Mouse (Mus musculus) liver, embryonic 16.5 days (tissue): ENCODE measurements around the gene Gm45194. TPM values are rescaled to one million over a fixed set of nuclear protein-coding genes. Genes with fewer than 3 reads are reported as not detected.

Source experiments
- ATAC-seq: fragments of 200-750 bp; cut with Nextera tagmentation; 2 replicates; pipeline ENCODE4 v1.8.0; 2017; ENCODE audit warnings: low read depth, mild to moderate bottlenecking, moderate number of reproducible peaks, moderate library complexity
- H3K27ac ChIP-seq: fragments of 300-500 bp; sonication (generic); 2 replicates; pipeline ENCODE4 v1.5.1; 2014; ENCODE audit warnings: mild to moderate bottlenecking, low read length
- H3K27me3 ChIP-seq: fragments of 300-500 bp; sonication (generic); 2 replicates; pipeline ENCODE4 v1.6.1; 2014; ENCODE audit warnings: low read depth, low read length, mixed read lengths; ENCODE audit not compliant: control insufficient read depth, insufficient read depth
- H3K36me3 ChIP-seq: fragments of 300-500 bp; sonication (generic); 2 replicates; pipeline ENCODE4 v1.6.1; 2014; ENCODE audit warnings: mild to moderate bottlenecking; ENCODE audit not compliant: control insufficient read depth, insufficient read depth
- H3K4me1 ChIP-seq: fragments of 300-500 bp; sonication (generic); 2 replicates; pipeline ENCODE4 v1.6.1; 2014; ENCODE audit warnings: low read depth, low read length, mixed read lengths; ENCODE audit not compliant: control insufficient read depth
- H3K4me2 ChIP-seq: fragments of 300-500 bp; sonication (generic); 2 replicates; pipeline ENCODE4 v1.6.1; 2014; ENCODE audit warnings: low read depth, low read length, mixed read lengths
- H3K4me3 ChIP-seq: fragments of 300-500 bp; sonication (generic); 2 replicates; pipeline ENCODE4 v1.5.1; 2014; ENCODE audit warnings: low read depth, mild to moderate bottlenecking, low read length
- H3K9ac ChIP-seq: fragments of 300-500 bp; sonication (generic); 2 replicates; pipeline ENCODE4 v1.6.1; 2014; ENCODE audit warnings: low read depth, low read length
- H3K9me3 ChIP-seq: fragments of 300-500 bp; sonication (generic); replicated peaks from 2 replicates; pipeline ENCODE4 v1.6.1; 2016; ENCODE audit warnings: low read length; ENCODE audit not compliant: control insufficient read depth
- WGBS: fragments of 180-500 bp; shearing (Covaris S2); extraction: QIAGEN DNeasy Blood & Tissue Kit; methylation state at CpG from one replicate; pipeline ENCODE4 v1.1.7; 2014; ENCODE audit not compliant: insufficient replicate concordance; 5-methylcytosine and 5-hydroxymethylcytosine counted together
- polyA plus RNA-seq: library from polyadenylated mRNA; unstranded; fragments of >200 nt; fragmentation: Nextera tagmentation; extraction: Ambion mirVana; gene quantifications from 2 replicates; pipeline ENCODE4 v1.2.1, GENCODE M21; 2015

The Gm45194 gene
- 0.40 and 0.51 TPM in 2 replicates for polyA plus RNA-seq

DNA sequence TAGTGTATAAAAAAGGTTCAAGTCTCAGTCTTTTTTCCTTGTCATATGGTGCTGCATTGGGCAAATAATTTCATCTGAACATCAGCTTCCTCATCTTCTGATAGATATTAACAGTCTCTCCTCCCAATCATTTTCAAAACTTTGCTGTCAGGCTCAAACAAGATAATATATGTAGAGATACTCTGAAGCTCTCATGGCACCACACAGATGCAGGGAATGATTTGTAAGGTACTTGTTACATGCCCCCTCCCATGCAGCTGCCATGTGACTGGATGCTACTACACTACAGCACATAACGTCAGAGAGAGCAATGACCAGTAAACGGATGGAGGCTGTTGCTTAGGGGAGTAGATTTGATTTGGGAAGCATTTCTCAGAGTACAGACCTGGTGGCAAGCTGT is at the start of gene Gm45194:
Gene Gm45194, plus strand, starts transcription at position 301 of the 400 bp plus-strand sequence.
- ATAC-seq: no peak
- no peak within 1 kb of the TSS for H3K9ac ChIP-seq
- WGBS: 31% methylated on average over 2 of the region's 2 CpGs

DNA sequence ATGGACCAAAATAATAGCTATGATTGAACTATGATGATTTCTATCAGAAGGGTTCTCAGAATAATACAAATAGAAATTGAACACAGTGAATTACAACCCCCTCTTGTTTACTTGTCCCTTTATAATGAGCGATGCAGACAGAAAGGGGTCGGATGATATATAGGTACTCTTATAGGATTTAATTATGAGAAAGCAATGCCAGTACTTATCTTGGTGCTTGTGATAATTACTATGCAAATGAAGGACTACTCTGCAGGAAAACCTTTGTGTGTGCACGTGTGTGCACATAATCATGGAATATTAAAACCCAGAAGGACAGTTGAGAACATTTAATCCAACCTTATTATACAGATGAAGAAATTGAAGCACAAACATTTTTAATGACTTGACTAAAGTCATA is 35.3 kb upstream of the Gm45194 start:
- WGBS: 60% methylated on average over 3 of the region's 3 CpGs
- no peaks in the 10 kb centered on the region for H3K27me3 ChIP-seq
- no peak for ATAC-seq
- H3K4me1 ChIP-seq: no peaks in the 10 kb centered on the region
- no peaks in the 10 kb centered on the region for H3K36me3 ChIP-seq
- no peak overlapping the region for H3K27ac ChIP-seq
- no peak overlapping the region for H3K4me2 ChIP-seq
- no peak overlapping the region for H3K4me3 ChIP-seq
- no peak overlapping the region for H3K9ac ChIP-seq
- no peaks in the 10 kb centered on the region for H3K9me3 ChIP-seq

More for the DNA sequence above, at the start of gene Gm45194:
- Histone ChIP-seq H3K36me3 (no peaks in the 10 kb centered on the region), H3K27me3 (peaks cover 12% of the 10 kb centered on the region), H3K9me3 (no peaks in the 10 kb centered on the region), H3K4me3 (no peak within 1 kb of the TSS), H3K4me2 (no peak within 1 kb of the TSS), H3K27ac (no peak within 1 kb of the TSS), H3K4me1 (no peaks in the 10 kb centered on the region)

GRCm38 (mm10) chrX:111881251-111881650 is 9.9 kb upstream of the Gm45194 start:
- H3K4me2 ChIP-seq: no peak overlapping the region
- H3K27me3 ChIP-seq: no peaks in the 10 kb centered on the region
- WGBS: 56% methylated on average over 5 of the region's 5 CpGs
- H3K4me3 ChIP-seq: no peak overlapping the region
- no peak overlapping the region for H3K27ac ChIP-seq
- no peak for ATAC-seq
- H3K9me3 ChIP-seq: no peaks in the 10 kb centered on the region
- no peak overlapping the region for H3K9ac ChIP-seq
- H3K36me3 ChIP-seq: no peaks in the 10 kb centered on the region
- H3K4me1 ChIP-seq: no peaks in the 10 kb centered on the region

DNA sequence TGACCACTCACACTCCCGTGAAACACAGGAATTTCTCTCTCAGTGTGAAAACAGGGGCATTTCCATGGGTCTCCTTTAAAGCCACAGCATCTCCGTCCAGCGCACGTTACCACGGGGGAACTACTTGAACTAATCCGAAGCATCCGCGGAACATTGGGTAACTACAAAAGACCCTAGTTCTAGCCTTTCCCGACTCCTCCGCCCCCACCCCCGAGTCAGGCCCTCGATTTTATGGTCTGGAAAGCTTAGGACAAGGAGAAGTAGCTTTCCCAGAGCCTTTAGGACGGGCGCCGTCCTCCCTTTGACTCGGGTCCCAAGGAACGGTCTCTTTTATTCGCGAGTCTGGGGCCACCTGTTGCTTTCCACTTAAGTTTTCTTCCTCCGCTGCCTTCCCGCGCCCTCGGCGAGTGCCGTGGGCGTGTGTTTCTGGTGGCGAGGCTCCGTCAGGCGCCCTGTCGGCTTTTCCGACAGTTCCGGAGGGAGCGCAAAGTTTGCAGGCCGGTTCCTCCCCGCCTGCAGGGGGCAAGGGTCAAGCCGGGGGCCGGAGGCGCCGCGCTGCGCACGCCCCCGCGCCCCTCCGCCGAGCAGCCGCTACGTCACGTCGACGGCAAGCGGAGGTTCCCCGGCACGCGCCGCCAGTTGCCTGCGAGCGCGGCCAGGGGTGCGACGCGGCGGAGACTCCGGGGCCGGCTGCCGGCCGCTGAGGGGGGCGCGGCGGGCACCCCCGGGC is 3.3 kb downstream of the Gm45194 start:
- H3K9me3 ChIP-seq: no peaks in the 10 kb centered on the region
- no peaks in the 10 kb centered on the region for H3K4me1 ChIP-seq
- H3K4me2 ChIP-seq: peak overlapping the region; percentile 32
- H3K4me3 ChIP-seq: peak overlapping the region; percentile 29
- 0 out of 2 replicates have a peak, but pooled peaks have one; percentile 27 for ATAC-seq
- peaks cover 12% of the 10 kb centered on the region for H3K27me3 ChIP-seq
- H3K27ac ChIP-seq: no peak overlapping the region
- 23% methylated on average over 56 of the region's 71 CpGs for WGBS
- H3K36me3 ChIP-seq: no peaks in the 10 kb centered on the region
- H3K9ac ChIP-seq: no peak overlapping the region

DNA sequence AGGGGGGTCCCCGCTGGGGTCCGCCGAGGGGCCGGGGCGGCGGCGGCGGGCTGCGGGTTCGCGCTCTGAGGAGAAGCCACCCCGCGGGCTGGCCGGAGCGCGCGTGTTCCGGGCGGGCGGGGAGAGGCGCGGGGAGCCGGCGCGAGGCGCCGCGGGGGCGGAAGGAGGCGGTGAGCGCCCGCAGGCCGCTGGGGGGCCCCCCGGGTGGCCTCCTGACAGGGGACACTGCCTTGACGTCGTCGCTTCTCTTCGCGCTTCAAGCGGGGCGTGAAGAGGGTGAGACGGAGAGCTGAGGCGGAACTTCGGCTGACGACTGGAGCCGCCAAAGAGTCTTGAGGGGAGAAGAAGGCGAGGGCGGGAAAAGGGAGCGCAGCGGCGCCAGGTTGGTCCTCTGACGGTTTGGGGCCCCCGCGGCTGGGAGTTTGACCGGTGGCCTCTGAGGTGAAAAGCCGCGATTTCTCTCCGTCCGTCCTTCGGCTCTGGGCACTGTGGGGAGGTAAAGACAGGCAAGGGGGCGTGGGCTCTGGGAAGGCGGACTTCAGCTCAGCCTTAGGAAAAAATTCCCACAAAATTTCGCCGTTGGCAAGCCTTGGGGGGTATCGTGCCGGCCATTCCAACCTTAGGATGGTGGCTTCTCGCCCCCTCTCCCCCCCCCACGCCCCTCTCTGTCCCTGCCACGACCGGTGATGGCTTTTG is 4.0 kb downstream of the Gm45194 start:
- Histone ChIP-seq H3K27ac (no peak overlapping the region), H3K9me3 (no peaks in the 10 kb centered on the region), H3K36me3 (no peaks in the 10 kb centered on the region), H3K4me3 (peak overlapping the region; percentile 29), H3K27me3 (peaks cover 12% of the 10 kb centered on the region), H3K4me1 (no peaks in the 10 kb centered on the region), H3K4me2 (peak overlapping the region; percentile 32), H3K9ac (no peak overlapping the region)
- 0 out of 2 replicates have a peak, but pooled peaks have one; percentile 27 for ATAC-seq
- 31% methylated on average over 43 of the region's 70 CpGs for WGBS

DNA sequence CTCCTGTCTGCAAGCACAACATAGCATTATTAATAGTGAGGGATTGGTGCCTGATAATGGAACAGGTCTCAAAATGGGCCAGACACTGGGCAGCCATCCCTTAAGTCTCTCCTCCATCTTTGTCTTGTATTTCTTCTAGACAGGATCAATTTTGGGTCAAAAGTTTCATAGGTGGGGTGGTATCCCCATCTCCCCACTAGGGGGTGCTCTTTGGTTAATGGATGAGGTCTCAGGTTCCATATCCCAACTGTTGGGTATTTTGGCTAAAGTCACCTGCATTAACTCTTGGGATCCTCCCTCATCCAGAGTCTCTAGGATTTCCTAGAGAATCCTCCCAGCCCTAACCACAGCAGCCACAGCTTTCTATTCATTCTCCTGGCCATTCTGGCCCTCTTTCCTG is 26.2 kb downstream of the Gm45194 start:
- Histone ChIP-seq H3K9me3 (no peaks in the 10 kb centered on the region), H3K4me1 (no peaks in the 10 kb centered on the region), H3K36me3 (no peaks in the 10 kb centered on the region), H3K27me3 (no peaks in the 10 kb centered on the region), H3K4me2 (no peak overlapping the region), H3K27ac (no peak overlapping the region), H3K4me3 (no peak overlapping the region), H3K9ac (no peak overlapping the region)
- no peak for ATAC-seq

DNA sequence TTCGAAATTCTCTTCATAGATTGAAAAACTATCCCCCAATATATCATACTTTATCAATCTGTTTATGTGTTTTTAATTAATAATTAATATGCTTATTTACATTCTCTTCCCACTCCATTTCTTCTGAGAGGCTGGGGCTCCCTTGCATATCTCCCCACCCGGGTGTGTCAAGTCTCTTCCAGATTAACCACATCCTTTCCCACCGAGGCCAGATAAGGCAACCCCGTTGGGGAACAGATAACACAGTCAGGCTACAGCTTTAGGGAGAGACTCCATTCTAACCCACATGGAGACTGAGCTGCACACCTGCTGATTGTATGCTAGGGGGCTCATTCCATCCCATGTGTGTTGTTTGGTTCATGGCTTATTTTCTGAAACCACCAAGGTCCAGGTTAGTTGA is 69.7 kb downstream of the Gm45194 start:
- WGBS: 30% methylated on average over 4 of the region's 4 CpGs
- Histone ChIP-seq H3K9me3 (no peaks in the 10 kb centered on the region), H3K4me2 (no peak overlapping the region), H3K36me3 (no peaks in the 10 kb centered on the region), H3K27ac (no peak overlapping the region), H3K4me1 (no peaks in the 10 kb centered on the region), H3K9ac (no peak overlapping the region), H3K4me3 (no peak overlapping the region), H3K27me3 (no peaks in the 10 kb centered on the region)
- ATAC-seq: no peak

- no peaks in the 10 kb centered on the region for H3K9me3 ChIP-seq
- no peak overlapping the region for H3K27ac ChIP-seq
- H3K9ac ChIP-seq: no peak overlapping the region
- no peaks in the 10 kb centered on the region for H3K36me3 ChIP-seq
- no peak overlapping the region for H3K4me3 ChIP-seq
- ATAC-seq: no peak
- no peaks in the 10 kb centered on the region for H3K27me3 ChIP-seq
- H3K4me2 ChIP-seq: no peak overlapping the region
- 21% methylated on average over 1 of the region's 1 CpGs for WGBS
- H3K4me1 ChIP-seq: no peaks in the 10 kb centered on the region
Observed at GRCm38 (mm10) chrX:111999661-112000060, 108.5 kb downstream of the Gm45194 start.

GRCm38 (mm10) chrX:112010707-112011106 is 119.5 kb downstream of the Gm45194 start, which contains the start of gene Tex16:
Gene Tex16, plus strand, starts transcription at chrX:112011007.
- H3K9me3 ChIP-seq: no peaks in the 10 kb centered on the region
- H3K9ac ChIP-seq: no peak within 1 kb of the TSS
- no peak within 1 kb of the TSS for H3K4me3 ChIP-seq
- no peak within 1 kb of the TSS for H3K27ac ChIP-seq
- no peaks in the 10 kb centered on the region for H3K27me3 ChIP-seq
- H3K4me2 ChIP-seq: no peak within 1 kb of the TSS
- H3K4me1 ChIP-seq: no peaks in the 10 kb centered on the region
- no peak for ATAC-seq
- H3K36me3 ChIP-seq: no peaks in the 10 kb centered on the region
